Comparison of ENCODE assay signal across 8 mouse cellular contexts in genomic region chr13:83744981-83745555, GRCm38 (mm10).
DNase-seq lines count a peak whose midpoint lies in the region; ATAC-seq and TF ChIP-seq lines count a peak whose summit lies in the region.

No protein-coding gene starts in this region.

- peaks cover 20% of the 10 kb centered on the region for H3K27me3 ChIP-seq in limb, embryonic 13.5 days

- peak; percentile 94 for ATAC-seq in limb, embryonic 13.5 days (ENCODE audit: low FRiP score, low read depth)
- no peak for ATAC-seq in CD4-positive, CD25-positive, alpha-beta regulatory T cell, adult 4 months

- WGBS in limb, embryonic 13.5 days: under 1% methylated on average over 38 of the region's 38 CpGs

- peak overlapping the region; percentile 67 for H3K9ac ChIP-seq in limb, embryonic 13.5 days

- no peak for TF ChIP-seq CTCF in gastrocnemius, adult 2 months (IDR thresholded peaks at IDR 0.05)

- H3K4me2 ChIP-seq in limb, embryonic 13.5 days (replicated peaks): peak overlapping the region; percentile 78

- peaks cover 2% of the 10 kb centered on the region; the same call in 1 of the 2 replicates for H3K4me1 ChIP-seq in limb, embryonic 13.5 days

- intact Hi-C loops in gastrocnemius, adult 2 months (cut with DNase I): no loop called here

- DNase-seq in gastrocnemius, adult 2 months: no peak
- DNase-seq in gastrocnemius, postnatal 4 days (ENCODE audit: low spot score in 2 of 2): no peak
- DNase-seq in cerebellum, adult 18-20 months: peak; percentile 95 to 98
- DNase-seq in forelimb bud, embryonic 11.5 days (ENCODE audit: low read depth, low spot score): peak; percentile 87
- peak; percentile 66 to 84 for DNase-seq in kidney, adult 8-10 months
- peak; percentile 93 for DNase-seq in retina, embryonic 14.5 days (ENCODE audit: low spot score)

- H3K36me3 ChIP-seq in limb, embryonic 13.5 days: no peaks in the 10 kb centered on the region

- no peaks in the 10 kb centered on the region for H3K9me3 ChIP-seq in limb, embryonic 13.5 days

- peak overlapping the region; percentile 60 for H3K4me3 ChIP-seq in gastrocnemius, adult 2 months
- H3K4me3 ChIP-seq in limb, embryonic 13.5 days: peak overlapping the region; percentile 51

- H3K27ac ChIP-seq in gastrocnemius, adult 2 months: no peak overlapping the region
- no peak overlapping the region for H3K27ac ChIP-seq in limb, embryonic 13.5 days

Comparison
In these comparisons a context has a peak if more than half of its experiments do, and no peak if none do; other contexts are left out.
1. DNase-seq: peak in cerebellum, adult 18-20 months (2 of 2), forelimb bud, embryonic 11.5 days (single experiment), kidney, adult 8-10 months (2 of 2) and retina, embryonic 14.5 days (single experiment); none in gastrocnemius, adult 2 months (single experiment) and gastrocnemius, postnatal 4 days (0 of 2).